In the genomic region with DNA sequence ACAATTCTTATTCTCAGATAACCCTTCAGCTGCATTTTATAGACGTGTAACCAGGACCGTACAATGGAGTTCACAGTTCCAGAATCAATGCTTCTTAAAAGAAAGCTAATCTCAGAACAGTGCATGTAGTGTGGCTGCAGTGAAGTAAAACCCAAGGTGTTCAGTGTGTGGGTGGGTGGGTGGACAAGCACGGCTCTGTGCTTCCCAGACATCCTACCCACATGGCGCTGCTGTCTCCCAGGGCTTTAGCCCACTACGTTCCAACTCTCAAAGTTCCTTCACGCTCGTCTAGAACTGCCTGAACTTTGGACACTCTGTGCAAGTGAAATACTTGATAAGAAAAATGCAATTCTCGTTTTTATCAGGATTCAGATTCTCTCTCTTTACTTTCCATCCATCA, we compare ENCODE assay signal across 50 mouse cellular contexts. TPM values are rescaled to one million over a fixed set of nuclear protein-coding genes. Genes with fewer than 3 reads are reported as not detected.
"Had no signal": no experiment of that assay in that cellular context is flagged by ENCODE, and none has a peak within 500 bp of the region (broad histone marks: within the 10 kb centered on the region; RNA-seq: fewer than 3 reads in every experiment).

Gene 9230112D13Rik (minus strand): TSS at position 101 of the 400 bp plus-strand sequence.

- H3K4me3 ChIP-seq: heart, adult 2 months; heart, embryonic 10.5 days; heart, embryonic 12.5 days; heart, embryonic 13.5 days; heart, embryonic 15.5 days; hindbrain, embryonic 10.5 days; hindbrain, embryonic 12.5 days; hindbrain, embryonic 13.5 days; hindbrain, embryonic 15.5 days; kidney, embryonic 15.5 days; layer of hippocampus, adult 2 months had no signal

- H3K9ac ChIP-seq: heart, embryonic 12.5 days; heart, embryonic 13.5 days; heart, embryonic 15.5 days; hindbrain, embryonic 12.5 days; hindbrain, embryonic 13.5 days; hindbrain, embryonic 14.5 days; hindbrain, embryonic 15.5 days; kidney, embryonic 15.5 days had no signal

- H3K27ac ChIP-seq: heart, adult 2 months; heart, embryonic 10.5 days; heart, embryonic 13.5 days; heart, embryonic 15.5 days; hindbrain, embryonic 10.5 days; hindbrain, embryonic 12.5 days; hindbrain, embryonic 13.5 days; hindbrain, embryonic 14.5 days; hindbrain, embryonic 15.5 days; hindbrain, postnatal 0 days; kidney, embryonic 15.5 days; kidney, postnatal 0 days; layer of hippocampus, adult 2 months had no signal

- H3K9me3 ChIP-seq: heart, embryonic 10.5 days; heart, embryonic 15.5 days; hindbrain, embryonic 10.5 days; hindbrain, embryonic 12.5 days; hindbrain, embryonic 13.5 days; hindbrain, embryonic 15.5 days; kidney, embryonic 15.5 days had no signal

- DNase-seq: heart, adult 2 months; heart, postnatal 10 days; heart, postnatal 14 days; heart, postnatal 36 days; heart, postnatal 4 days; kidney, adult 11 months; kidney, adult 18-20 months; kidney, adult 2 months; kidney, adult 8-10 months; kidney, adult 9 months; kidney, postnatal 10 days; kidney, postnatal 14 days; kidney, postnatal 25 days; kidney, postnatal 36 days; kidney, postnatal 4 days; layer of hippocampus, adult 9-11 months; layer of hippocampus, postnatal 36 days had no signal

- H3K4me1 ChIP-seq: heart, embryonic 12.5 days; heart, embryonic 13.5 days; hindbrain, embryonic 10.5 days; hindbrain, embryonic 12.5 days; hindbrain, embryonic 13.5 days; hindbrain, embryonic 15.5 days; kidney, embryonic 15.5 days had no signal

- H3K27me3 ChIP-seq: heart, embryonic 12.5 days; hindbrain, embryonic 12.5 days; hindbrain, embryonic 13.5 days; hindbrain, embryonic 15.5 days had no signal

- H3K4me2 ChIP-seq: heart, embryonic 11.5 days; heart, embryonic 12.5 days; heart, embryonic 13.5 days; heart, embryonic 15.5 days; hindbrain, embryonic 12.5 days; hindbrain, embryonic 13.5 days; hindbrain, embryonic 14.5 days; hindbrain, embryonic 15.5 days; kidney, embryonic 15.5 days had no signal

- ATAC-seq: hindbrain, embryonic 16.5 days; hindbrain, postnatal 0 days; inflammation-experienced regulatory T-cells, adult 6 months had no signal

- H3K36me3 ChIP-seq: heart, embryonic 15.5 days; hindbrain, embryonic 10.5 days; hindbrain, embryonic 12.5 days; hindbrain, embryonic 13.5 days; hindbrain, embryonic 15.5 days; kidney, embryonic 15.5 days had no signal

RNA-seq across cellular contexts. Expression of gene 9230112D13Rik, which starts in this region (rescaled TPM):
- total RNA-seq: heart, adult 2 months; heart, adult 8-10 months; heart, postnatal 10 days; heart, postnatal 14 days; heart, postnatal 25 days; heart, postnatal 36 days; heart, postnatal 4 days; hematopoietic stem cell, adult 5-6 weeks; hindbrain, postnatal 0 days; layer of hippocampus, adult 18-20 months; layer of hippocampus, adult 2 months; layer of hippocampus, adult 8-10 months; layer of hippocampus, postnatal 10 days; layer of hippocampus, postnatal 14 days; layer of hippocampus, postnatal 25 days; layer of hippocampus, postnatal 36 days; left cerebral cortex, adult 18-20 months had no signal
- polyA plus RNA-seq: heart, adult 2 months; heart, embryonic 10.5 days; heart, embryonic 11.5 days; heart, embryonic 12.5 days; heart, embryonic 13.5 days; heart, embryonic 14.5 days; heart, embryonic 15.5 days; heart, embryonic 16.5 days; heart, postnatal 0 days; hindbrain, embryonic 10.5 days; hindbrain, embryonic 11.5 days; hindbrain, embryonic 12.5 days; hindbrain, embryonic 13.5 days; hindbrain, embryonic 14.5 days; hindbrain, embryonic 15.5 days; hindbrain, embryonic 16.5 days; hindbrain, postnatal 0 days; inflammation-experienced regulatory T-cells, adult 6 months; intestine, embryonic 14.5 days; kidney, adult 2 months; kidney, embryonic 14.5 days; kidney, embryonic 15.5 days; kidney, embryonic 16.5 days; kidney, postnatal 0 days; large intestine, adult 2 months had no signal
